Mouse (Mus musculus): ENCODE data around the gene Ehmt2. TPM values are rescaled to one million over a fixed set of nuclear protein-coding genes. Genes with fewer than 3 reads are reported as not detected.
"Not testable (repeated sequence)": the region's sequence is repeated elsewhere in the genome, so short reads cannot be mapped to it uniquely, and the experiment has no call there.

Ehmt2 gene
- polyA plus RNA-seq, 1 experiment from 2014 or later, result 88.0 TPM

- peaks cover 66% of the 10 kb centered on the region for H3K4me1 ChIP-seq
- H3K36me3 ChIP-seq, result peaks cover 20% of the 10 kb centered on the region
- no peaks in the 10 kb centered on the region for H3K27me3 ChIP-seq (ENCODE audit: low read depth, poor library complexity, severe bottlenecking)
- H3K27ac ChIP-seq (replicated peaks), result peak overlapping the region; percentile 98
- DNase-seq (ENCODE audit: low spot score), result no peak
- peak overlapping the region; percentile 100 for H3K4me3 ChIP-seq
- H3K9me3 ChIP-seq (replicated peaks), result peaks cover 7% of the 10 kb centered on the region; the same call in 1 of the 2 replicates
- WGBS, result 94% methylated on average over 15 of the region's 15 CpGs
Measured at GRCm38 (mm10) chr17:34895724-34896123, 2.5 kb upstream of the Ehmt2 start.

GRCm38 (mm10) chr17:34896366-34896765 lies 1.9 kb upstream of the Ehmt2 start:
- Histone ChIP-seq H3K4me3 (peak overlapping the region; percentile 100), H3K9me3 (replicated peaks) (peaks cover 7% of the 10 kb centered on the region; the same call in 1 of the 2 replicates), H3K4me1 (peaks cover 67% of the 10 kb centered on the region), H3K27me3 (ENCODE audit: low read depth, poor library complexity, severe bottlenecking) (no peaks in the 10 kb centered on the region), H3K36me3 (peaks cover 27% of the 10 kb centered on the region), H3K27ac (replicated peaks) (peak overlapping the region; percentile 98)
- 87% methylated on average over 17 of the region's 17 CpGs for WGBS
- no peak for DNase-seq (ENCODE audit: low spot score)

- H3K9me3 ChIP-seq (replicated peaks), result peaks cover 7% of the 10 kb centered on the region; the same call in 1 of the 2 replicates
- peaks cover 67% of the 10 kb centered on the region for H3K4me1 ChIP-seq
- H3K27me3 ChIP-seq (ENCODE audit: low read depth, poor library complexity, severe bottlenecking), result no peaks in the 10 kb centered on the region
- no peak for DNase-seq (ENCODE audit: low spot score)
- H3K27ac ChIP-seq (replicated peaks), result peak overlapping the region; percentile 99
- peak overlapping the region; percentile 100 for H3K4me3 ChIP-seq
- 27% methylated on average over 10 of the region's 10 CpGs for WGBS
- peaks cover 37% of the 10 kb centered on the region for H3K36me3 ChIP-seq
Measured at GRCm38 (mm10) chr17:34897373-34898159, 703 bp upstream of the Ehmt2 start.

- no peaks in the 10 kb centered on the region for H3K27me3 ChIP-seq (ENCODE audit: low read depth, poor library complexity, severe bottlenecking)
- 0% methylated on average over 24 of the region's 47 CpGs for WGBS
- DNase-seq (ENCODE audit: low spot score), result no peak
- peaks cover 49% of the 10 kb centered on the region for H3K36me3 ChIP-seq
- H3K9me3 ChIP-seq (replicated peaks), result peaks cover 7% of the 10 kb centered on the region; the same call in 1 of the 2 replicates
- H3K4me1 ChIP-seq, result peaks cover 59% of the 10 kb centered on the region
- H3K27ac ChIP-seq (replicated peaks), result peak overlapping the region; percentile 99
- H3K4me3 ChIP-seq, result peak overlapping the region; percentile 100
Measured at GRCm38 (mm10) chr17:34898706-34899052, 410 bp downstream of the Ehmt2 start.

- WGBS, result under 1% methylated on average over 45 of the region's 45 CpGs
- H3K36me3 ChIP-seq, result peaks cover 54% of the 10 kb centered on the region
- peaks cover 53% of the 10 kb centered on the region for H3K4me1 ChIP-seq
- H3K27me3 ChIP-seq (ENCODE audit: low read depth, poor library complexity, severe bottlenecking), result no peaks in the 10 kb centered on the region
- peak; percentile 69 for DNase-seq (ENCODE audit: low spot score)
- peak overlapping the region; percentile 99 for H3K27ac ChIP-seq (replicated peaks)
- peak overlapping the region; percentile 100 for H3K4me3 ChIP-seq
- H3K9me3 ChIP-seq (replicated peaks), result peaks cover 7% of the 10 kb centered on the region; the same call in 1 of the 2 replicates
Measured at GRCm38 (mm10) chr17:34899053-34899889, 1.0 kb downstream of the Ehmt2 start.

GRCm38 (mm10) chr17:34899890-34900243 lies 1.6 kb downstream of the Ehmt2 start:
- H3K27ac ChIP-seq (replicated peaks), result peak overlapping the region; percentile 99
- peaks cover 49% of the 10 kb centered on the region for H3K4me1 ChIP-seq
- H3K4me3 ChIP-seq, result peak overlapping the region; percentile 100
- peaks cover 7% of the 10 kb centered on the region; the same call in 1 of the 2 replicates for H3K9me3 ChIP-seq (replicated peaks)
- no peaks in the 10 kb centered on the region for H3K27me3 ChIP-seq (ENCODE audit: low read depth, poor library complexity, severe bottlenecking)
- WGBS, result 6% methylated on average over 5 of the region's 5 CpGs
- no peak for DNase-seq (ENCODE audit: low spot score)
- peaks cover 60% of the 10 kb centered on the region for H3K36me3 ChIP-seq

- Histone ChIP-seq H3K36me3 (peaks cover 65% of the 10 kb centered on the region), H3K4me1 (peaks cover 39% of the 10 kb centered on the region), H3K4me3 (peak overlapping the region; percentile 16)
- H3K27me3 ChIP-seq (ENCODE audit: low read depth, poor library complexity, severe bottlenecking); DNase-seq (ENCODE audit: low spot score); H3K27ac ChIP-seq (replicated peaks); H3K9me3 ChIP-seq (replicated peaks): not testable (repeated sequence)
Measured at GRCm38 (mm10) chr17:34900826-34901225, 2.6 kb downstream of the Ehmt2 start.

- not testable (repeated sequence) for H3K9me3 ChIP-seq (replicated peaks); DNase-seq (ENCODE audit: low spot score); H3K27me3 ChIP-seq (ENCODE audit: low read depth, poor library complexity, severe bottlenecking); H3K4me3 ChIP-seq; H3K27ac ChIP-seq (replicated peaks)
- Histone ChIP-seq H3K36me3 (peaks cover 65% of the 10 kb centered on the region), H3K4me1 (peaks cover 28% of the 10 kb centered on the region)
- WGBS, result 92% methylated on average over 9 of the region's 10 CpGs
Measured at GRCm38 (mm10) chr17:34901948-34902347, 3.7 kb downstream of the Ehmt2 start.

- DNase-seq (ENCODE audit: low spot score), result no peak
- WGBS, result 92% methylated on average over 9 of the region's 9 CpGs
- H3K4me1 ChIP-seq, result peaks cover 18% of the 10 kb centered on the region
- no peaks in the 10 kb centered on the region for H3K27me3 ChIP-seq (ENCODE audit: low read depth, poor library complexity, severe bottlenecking)
- H3K9me3 ChIP-seq (replicated peaks), result no peaks in the 10 kb centered on the region
- no peak overlapping the region for H3K4me3 ChIP-seq
- H3K27ac ChIP-seq (replicated peaks), result no peak overlapping the region
- peaks cover 74% of the 10 kb centered on the region for H3K36me3 ChIP-seq
Measured at GRCm38 (mm10) chr17:34902895-34903294, 4.6 kb downstream of the Ehmt2 start.

- Histone ChIP-seq H3K4me3 (no peak overlapping the region), H3K27ac (replicated peaks) (no peak overlapping the region), H3K4me1 (peaks cover 17% of the 10 kb centered on the region), H3K36me3 (peaks cover 84% of the 10 kb centered on the region), H3K27me3 (ENCODE audit: low read depth, poor library complexity, severe bottlenecking) (no peaks in the 10 kb centered on the region), H3K9me3 (replicated peaks) (no peaks in the 10 kb centered on the region)
- WGBS, result 93% methylated on average over 10 of the region's 10 CpGs
- no peak for DNase-seq (ENCODE audit: low spot score)
Measured at GRCm38 (mm10) chr17:34910982-34911381, 12.7 kb downstream of the Ehmt2 start.

- DNase-seq (ENCODE audit: low spot score), result peak; percentile 67
- Histone ChIP-seq H3K4me1 (peaks cover 17% of the 10 kb centered on the region), H3K4me3 (no peak overlapping the region), H3K36me3 (peaks cover 75% of the 10 kb centered on the region), H3K9me3 (replicated peaks) (no peaks in the 10 kb centered on the region), H3K27me3 (ENCODE audit: low read depth, poor library complexity, severe bottlenecking) (no peaks in the 10 kb centered on the region), H3K27ac (replicated peaks) (no peak overlapping the region)
- 49% methylated on average over 5 of the region's 5 CpGs for WGBS
Measured at GRCm38 (mm10) chr17:34911945-34912351, 13.7 kb downstream of the Ehmt2 start.

GRCm38 (mm10) chr17:34913930-34914665 lies 15.8 kb downstream of the Ehmt2 start, which contains the start of gene Slc44a4:
Gene Slc44a4, plus strand, starts transcription at chr17:34914466.
- H3K4me3 ChIP-seq, result 0 out of 2 replicates have a peak within 1 kb of the TSS, but pooled peaks have one; percentile 23
- H3K27ac ChIP-seq (replicated peaks), result 0 out of 2 replicates have a peak within 1 kb of the TSS, but pooled peaks have one; percentile 47
- H3K4me1 ChIP-seq, result peaks cover 17% of the 10 kb centered on the region
- 37% methylated on average over 18 of the region's 18 CpGs for WGBS
- H3K9me3 ChIP-seq (replicated peaks), result no peaks in the 10 kb centered on the region
- no peaks in the 10 kb centered on the region for H3K27me3 ChIP-seq (ENCODE audit: low read depth, poor library complexity, severe bottlenecking)
- peaks cover 53% of the 10 kb centered on the region for H3K36me3 ChIP-seq
- DNase-seq (ENCODE audit: low spot score), result no peak
